Mouse (Mus musculus) cerebellum, postnatal 36 days (tissue): Measurements from ENCODE around the gene Phxr2.

Experiments
- DNase-seq, 2 experiments: peaks; one replicate each; pipeline ENCODE4 v3.0.0; 2021 to 2022; ENCODE audit warnings: mixed read lengths in 2 of 2

The Phxr2 gene

DNA sequence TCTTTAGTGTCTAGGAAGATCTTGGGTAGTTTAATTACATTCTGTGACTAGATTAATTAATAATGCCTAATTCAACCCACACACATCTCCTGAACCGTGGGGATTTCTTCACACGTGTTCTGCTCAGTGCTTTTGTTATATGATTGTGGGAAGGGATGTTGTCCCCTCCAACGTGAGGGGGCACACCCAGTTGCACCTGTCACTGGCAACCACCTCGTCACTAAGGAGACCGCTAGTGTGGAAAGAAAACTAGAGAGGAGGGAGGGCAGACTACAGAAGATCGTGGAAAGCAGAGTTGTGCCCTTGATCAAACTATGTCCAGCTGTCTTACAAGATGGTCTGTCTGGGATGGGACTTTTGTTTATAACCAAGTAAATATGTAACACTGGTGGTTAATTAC is 40.1 kb downstream of the Phxr2 start:
- no peak for DNase-seq

DNA sequence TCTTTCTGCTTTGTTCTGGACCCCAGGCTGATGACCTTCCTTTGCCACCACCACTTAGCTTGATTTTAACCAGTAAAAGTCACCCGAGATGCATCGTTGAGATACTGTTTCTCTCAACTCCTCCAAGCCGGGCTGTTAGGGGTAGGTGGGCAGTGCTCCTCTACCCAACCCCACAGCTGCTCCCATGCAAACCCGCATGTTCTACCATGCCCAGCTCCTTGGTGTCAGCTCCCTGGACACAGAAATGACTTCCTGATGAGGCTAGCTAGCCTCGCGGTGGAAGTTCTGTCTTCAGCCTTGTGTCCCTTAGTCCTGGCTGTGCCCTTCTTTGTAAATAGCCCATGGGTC is 40.9 kb downstream of the Phxr2 start:
- no peak for DNase-seq

DNA sequence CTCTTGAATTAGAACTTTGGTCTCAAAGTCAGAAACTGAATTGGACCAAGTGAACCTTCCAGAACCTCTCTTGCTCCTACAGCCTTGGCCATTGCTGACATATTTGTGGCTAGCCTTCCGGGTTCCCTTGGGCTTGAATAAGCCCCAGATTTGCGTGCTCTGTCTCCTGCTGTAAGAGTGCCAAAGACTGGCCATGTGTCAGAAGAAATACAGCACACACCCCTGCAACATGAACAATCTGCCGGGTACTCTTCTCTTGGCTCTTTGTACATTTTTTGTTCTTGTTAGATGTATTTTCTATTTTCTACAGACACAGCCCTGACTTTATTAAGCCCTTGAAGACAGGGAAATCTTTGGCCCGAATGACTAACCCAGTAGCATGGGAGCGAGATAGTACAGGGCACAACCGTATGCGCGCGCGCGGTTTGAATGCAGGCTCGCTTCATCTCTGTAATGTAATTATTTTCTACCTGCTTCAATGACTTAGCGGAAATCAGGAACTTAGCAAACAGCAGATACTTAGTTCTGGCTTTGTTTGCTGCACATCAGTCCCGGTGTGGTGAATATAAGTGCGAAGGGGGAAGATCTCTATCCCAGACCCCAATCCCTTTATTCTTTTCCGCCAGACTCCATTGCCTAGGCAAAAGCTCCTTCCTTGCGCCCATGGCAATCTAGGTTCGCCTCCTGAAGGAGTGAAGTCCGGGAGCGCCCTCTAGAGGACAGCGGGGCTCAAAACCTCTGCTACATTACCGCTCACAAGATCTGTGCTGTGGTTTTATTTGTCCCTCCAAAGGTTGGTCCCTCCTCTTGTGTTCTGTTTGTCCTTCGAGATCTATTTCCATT is 41.5 kb downstream of the Phxr2 start:
- DNase-seq = peak; percentile 91 to 92

DNA sequence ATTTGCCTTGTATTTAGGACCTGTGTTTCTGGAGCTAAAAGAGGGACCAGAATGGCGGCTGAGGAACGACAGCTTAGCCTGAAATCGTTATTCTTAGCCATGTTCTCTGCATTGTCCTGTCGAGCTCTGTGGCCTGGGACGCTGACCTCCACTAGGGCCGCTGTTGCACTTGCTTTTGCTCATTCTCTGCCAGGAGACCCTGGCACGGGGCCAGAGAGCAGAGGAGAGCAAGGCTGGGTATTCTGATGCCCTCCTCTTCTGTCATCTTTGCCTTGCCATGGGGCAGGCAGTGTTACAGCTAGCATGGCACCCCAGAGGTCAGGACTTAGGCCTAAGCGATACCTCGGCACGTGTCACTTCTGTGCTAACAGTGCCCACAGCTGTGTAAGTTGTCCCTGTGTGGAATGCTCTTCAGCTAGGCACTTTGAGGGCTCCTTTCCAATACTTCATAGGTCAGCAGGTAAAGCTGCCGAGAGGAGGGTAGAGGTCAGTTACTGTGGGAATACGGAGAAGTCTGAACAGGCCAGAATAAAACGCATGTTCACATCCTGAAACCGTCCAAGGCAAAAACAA is 42.6 kb downstream of the Phxr2 start:
- peak in 1 of 2 experiments; percentile 47 for DNase-seq

DNA sequence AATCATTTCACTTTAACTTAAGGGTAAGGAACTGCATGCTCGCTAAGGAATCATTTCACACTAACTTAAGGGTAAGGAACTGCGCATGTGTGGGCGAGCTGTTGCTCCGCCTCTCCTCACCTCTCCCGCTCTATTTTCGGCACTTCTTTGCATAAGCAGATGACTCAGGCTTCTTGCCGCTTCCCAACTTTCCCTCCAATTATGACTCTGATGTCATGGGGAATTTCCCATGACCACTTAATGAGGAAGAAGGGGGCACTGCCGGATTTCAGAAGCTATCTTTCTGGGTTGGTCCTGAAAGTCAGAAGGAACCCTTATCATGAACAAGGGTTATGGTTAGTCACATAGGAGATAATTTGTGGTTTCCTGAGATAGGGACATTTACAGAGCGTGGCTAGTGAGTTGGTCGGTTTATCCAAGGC is 44.5 kb downstream of the Phxr2 start:
- DNase-seq = no peak

DNA sequence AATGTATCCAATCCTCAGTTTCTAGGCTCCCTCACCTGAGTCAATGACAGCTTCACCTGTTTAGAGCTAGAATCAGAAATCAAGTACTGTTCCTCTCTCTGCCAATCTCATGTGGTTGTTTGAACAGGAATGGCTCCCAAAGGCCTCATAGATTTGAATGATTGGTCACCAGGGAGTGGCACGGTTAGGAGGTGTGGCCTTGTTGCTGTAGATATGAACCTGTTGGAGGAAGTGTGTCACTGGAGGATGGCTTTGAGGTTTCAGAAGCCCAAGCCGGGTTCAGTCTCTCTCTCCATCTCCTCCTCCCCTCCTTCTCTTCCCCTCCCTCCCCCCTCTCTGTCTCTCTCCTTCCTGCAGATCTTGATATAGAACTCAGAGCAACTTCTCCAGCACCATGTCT is 47.5 kb downstream of the Phxr2 start:
- DNase-seq = no peak

DNA sequence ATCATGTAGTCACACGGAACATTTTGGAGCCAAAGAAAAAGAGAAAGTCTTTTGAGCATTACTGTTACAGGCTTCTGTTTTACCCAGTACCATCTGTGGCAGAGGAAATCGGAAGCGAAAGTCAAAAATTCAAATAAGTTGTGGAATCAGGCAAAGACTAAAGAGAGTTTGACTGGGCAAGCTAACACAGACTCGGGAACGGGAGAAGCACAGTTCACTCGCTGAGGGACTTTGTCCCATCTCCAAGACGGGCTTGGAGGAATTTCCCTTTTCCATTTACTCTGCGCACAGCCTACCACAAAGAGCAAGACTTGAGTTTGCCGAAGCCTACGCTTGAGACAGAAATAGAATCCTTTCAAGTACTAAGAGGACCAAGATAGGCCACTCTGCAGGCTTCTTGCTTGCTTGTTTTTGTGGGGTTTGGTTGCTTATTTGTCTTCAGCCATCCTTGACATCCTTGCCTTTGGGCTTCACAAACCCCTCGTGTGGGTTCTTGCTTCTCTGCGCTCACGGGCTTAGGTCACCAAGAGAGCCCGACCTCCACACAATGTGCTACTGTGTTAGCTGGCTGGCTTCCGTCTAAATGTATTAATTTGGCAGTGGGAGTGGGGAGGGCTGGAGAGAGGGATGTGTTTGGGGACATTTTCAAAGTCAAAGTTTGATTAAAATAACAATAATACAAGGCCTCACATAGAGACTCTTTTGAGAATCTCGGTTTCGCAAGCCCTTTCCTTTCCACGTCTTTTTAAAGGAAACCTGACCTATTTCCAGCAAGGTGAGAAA is 49.8 kb downstream of the Phxr2 start:
- no peak for DNase-seq
